Mouse (Mus musculus) lung, adult 2 months (tissue): ENCODE data around the gene Cdh12.

ENCODE experiments used
- CTCF ChIP-seq: fragments of 200-500 bp; IDR thresholded peaks from 2 replicates; pipeline ENCODE4 v1.5.1; 2011; ENCODE audit warnings: mild to moderate bottlenecking, low read length, control low read depth; ENCODE audit not compliant: insufficient read depth
- POLR2A ChIP-seq: fragments of 200-500 bp; IDR thresholded peaks from 2 replicates; pipeline ENCODE4 v1.6.1; 2011; ENCODE audit warnings: low read depth, mild to moderate bottlenecking, control low read depth, low read length, borderline replicate concordance; ENCODE audit errors: extremely low read depth

GRCm38 (mm10) chr15:21458098-21458497 is 1009.0 kb downstream of the Cdh12 start:
- TF ChIP-seq POLR2A (no peak), CTCF (no peak)
